ENCODE assay signal across 21 mouse cellular contexts in genomic region chr6:4432192-4432591, GRCm38 (mm10).
DNase-seq lines count a peak whose midpoint lies in the region; ATAC-seq and TF ChIP-seq lines count a peak whose summit lies in the region.
"Had no signal": no experiment of that assay in that cellular context is flagged by ENCODE, and none has a peak within 500 bp of the region (broad histone marks: within the 10 kb centered on the region; RNA-seq: fewer than 3 reads in every experiment).

No protein-coding gene starts in this region.

- H3K9me3 ChIP-seq in embryonic facial prominence, embryonic 15.5 days (replicated peaks): no peaks in the 10 kb centered on the region
- no peaks in the 10 kb centered on the region for H3K9me3 ChIP-seq in hindbrain, embryonic 14.5 days (ENCODE audit: control insufficient read depth, low read length)
- H3K9me3 ChIP-seq: forebrain, embryonic 15.5 days; G1E; heart, embryonic 12.5 days; hindbrain, embryonic 12.5 days had no signal

- peak overlapping the region; percentile 28 for H3K27ac ChIP-seq in gastrocnemius, adult 2 months
- peak overlapping the region; percentile 39; the same call in 1 of the 2 replicates for H3K27ac ChIP-seq in embryonic facial prominence, embryonic 15.5 days (replicated peaks)
- H3K27ac ChIP-seq in hindbrain, embryonic 14.5 days: no peak overlapping the region
- H3K27ac ChIP-seq: forebrain, embryonic 15.5 days; hindbrain, embryonic 12.5 days; hindbrain, postnatal 0 days had no signal

- intact Hi-C loops in gastrocnemius, adult 2 months (cut with DNase I): no loop called here

- H3K27me3 ChIP-seq in embryonic facial prominence, embryonic 15.5 days: no peaks in the 10 kb centered on the region
- H3K27me3 ChIP-seq in hindbrain, embryonic 14.5 days (ENCODE audit: control insufficient read depth, insufficient read depth, low read length): no peaks in the 10 kb centered on the region
- H3K27me3 ChIP-seq: forebrain, embryonic 15.5 days; heart, embryonic 12.5 days; hindbrain, embryonic 12.5 days had no signal

- H3K4me3 ChIP-seq in gastrocnemius, adult 2 months: no peak overlapping the region
- H3K4me3 ChIP-seq in embryonic facial prominence, embryonic 15.5 days (replicated peaks): no peak overlapping the region
- H3K4me3 ChIP-seq in hindbrain, embryonic 14.5 days (replicated peaks; ENCODE audit: low read length): no peak overlapping the region
- H3K4me3 ChIP-seq: forebrain, embryonic 15.5 days; heart, embryonic 12.5 days; hindbrain, embryonic 12.5 days had no signal

- no peak overlapping the region for H3K4me2 ChIP-seq in embryonic facial prominence, embryonic 15.5 days (replicated peaks)
- no peak overlapping the region for H3K4me2 ChIP-seq in hindbrain, embryonic 14.5 days (replicated peaks)
- H3K4me2 ChIP-seq: forebrain, embryonic 15.5 days; heart, embryonic 12.5 days; hindbrain, embryonic 12.5 days had no signal

- 74% methylated on average over 8 of the region's 8 CpGs for WGBS in embryonic facial prominence, embryonic 15.5 days
- WGBS in hindbrain, embryonic 14.5 days: 86% methylated on average over 8 of the region's 8 CpGs

- peaks cover 14% of the 10 kb centered on the region for H3K4me1 ChIP-seq in embryonic facial prominence, embryonic 15.5 days
- no peaks in the 10 kb centered on the region for H3K4me1 ChIP-seq in hindbrain, embryonic 14.5 days (replicated peaks; ENCODE audit: control insufficient read depth, insufficient read depth, low read length)
- H3K4me1 ChIP-seq: heart, embryonic 12.5 days had no signal

- H3K9ac ChIP-seq in embryonic facial prominence, embryonic 15.5 days: no peak overlapping the region
- H3K9ac ChIP-seq in hindbrain, embryonic 14.5 days: no peak overlapping the region
- H3K9ac ChIP-seq: forebrain, embryonic 15.5 days; heart, embryonic 12.5 days; hindbrain, embryonic 12.5 days had no signal

- ATAC-seq in embryonic facial prominence, embryonic 15.5 days (ENCODE audit: insufficient number of reproducible peaks, low FRiP score, low TSS enrichment, low read depth): no peak
- ATAC-seq in hindbrain, embryonic 14.5 days (ENCODE audit: low FRiP score): no peak
- ATAC-seq: CD4-positive, CD25-positive, alpha-beta regulatory T cell, adult 4 months; forebrain, embryonic 15.5 days; hindbrain, postnatal 0 days had no signal

- no peak for TF ChIP-seq CTCF in gastrocnemius, adult 2 months (IDR thresholded peaks at IDR 0.05)

- no peak for DNase-seq in gastrocnemius, adult 2 months
- DNase-seq in gastrocnemius, postnatal 10 days: no peak
- DNase-seq in 3134 (ENCODE audit: extremely low read depth, insufficient read length, low spot score): peak; percentile 71
- DNase-seq in Muller cell, postnatal 12 days (ENCODE audit: inconsistent ontology term): peak; percentile 57
- no peak for DNase-seq in layer of hippocampus, postnatal 10 days (ENCODE audit: low spot score in 2 of 2)
- DNase-seq in retina, postnatal 1 day: no peak
- DNase-seq in hindbrain, embryonic 14.5 days (ENCODE audit: low spot score): no peak
- DNase-seq: adrenal gland, postnatal 14 days; cerebellum, adult 11-12 months; cerebellum, adult 9-10 months; cerebellum, postnatal 25 days; gastrocnemius, postnatal 25 days; heart, postnatal 4 days; kidney, adult 11 months had no signal

- H3K36me3 ChIP-seq in embryonic facial prominence, embryonic 15.5 days: no peaks in the 10 kb centered on the region
- H3K36me3 ChIP-seq in hindbrain, embryonic 14.5 days (replicated peaks; ENCODE audit: control insufficient read depth, insufficient read depth): no peaks in the 10 kb centered on the region
- H3K36me3 ChIP-seq: forebrain, embryonic 15.5 days; G1E; heart, embryonic 12.5 days; hindbrain, embryonic 12.5 days had no signal

Comparison
In these comparisons a context has a peak if more than half of its experiments do, and no peak if none do; other contexts are left out.
1. DNase-seq: peak in 3134 (single experiment) and Muller cell, postnatal 12 days (single experiment); none in gastrocnemius, adult 2 months (single experiment), gastrocnemius, postnatal 10 days (single experiment), layer of hippocampus, postnatal 10 days (0 of 2), retina, postnatal 1 day (single experiment) and hindbrain, embryonic 14.5 days (single experiment).